Mouse (Mus musculus): Measurements from ENCODE around the gene Gng12.

DNA sequence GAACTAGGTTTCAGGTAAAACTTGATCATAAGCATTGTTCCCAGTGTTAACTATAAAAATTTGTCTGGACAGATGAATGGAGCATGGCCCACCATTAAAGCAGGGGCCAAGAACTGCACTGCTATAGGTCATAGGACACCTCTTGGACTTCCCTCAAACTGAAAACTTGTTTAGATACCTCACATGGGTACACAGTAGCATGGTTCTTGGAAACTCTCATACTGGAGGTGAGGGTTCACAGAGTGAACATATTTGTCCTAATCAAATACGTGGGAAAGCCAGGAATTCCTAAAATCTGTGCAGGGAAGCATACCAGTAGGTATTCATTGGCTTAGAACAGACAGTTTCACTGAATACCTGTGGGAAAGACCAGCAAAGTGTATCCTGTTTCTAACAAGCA, 100.1 kb downstream of the Gng12 start:
- no peak for TF ChIP-seq CTCF (IDR thresholded peaks at IDR 0.05; ENCODE audit: low read depth)
- no peak for TF ChIP-seq EP300 (IDR thresholded peaks at IDR 0.05; ENCODE audit: low read depth)

Measured in heart, postnatal 0 days (tissue).